ENCODE assay signal across 11 mouse cellular contexts in genomic region chr13:71403654-71404560, GRCm38 (mm10).
DNase-seq lines count a peak whose midpoint lies in the region; ATAC-seq and TF ChIP-seq lines count a peak whose summit lies in the region.
"Had no signal": no experiment of that assay in that cellular context is flagged by ENCODE, and none has a peak within 500 bp of the region (broad histone marks: within the 10 kb centered on the region; RNA-seq: fewer than 3 reads in every experiment).

No protein-coding gene starts in this region.

- no peak for TF ChIP-seq POLR2A in kidney, adult 2 months (IDR thresholded peaks at IDR 0.05; ENCODE audit: low read depth, low read length)

- no peaks in the 10 kb centered on the region for H3K9me3 ChIP-seq in hindbrain, embryonic 11.5 days (ENCODE audit: control insufficient read depth, low read length)
- H3K9me3 ChIP-seq: heart, embryonic 10.5 days had no signal

- ATAC-seq in hindbrain, embryonic 11.5 days (ENCODE audit: low FRiP score): no peak; the same call in 1 of the 2 replicates

- no peaks in the 10 kb centered on the region for H3K4me1 ChIP-seq in hindbrain, embryonic 11.5 days (replicated peaks; ENCODE audit: control insufficient read depth, insufficient read depth, low read length)
- H3K4me1 ChIP-seq in kidney, adult 2 months (ENCODE audit: control insufficient read depth, insufficient read depth, low read length): no peaks in the 10 kb centered on the region
- H3K4me1 ChIP-seq: heart, embryonic 10.5 days had no signal

- intact Hi-C loops in left cerebral cortex, postnatal 14 days (cut with DNase I): no loop called here
- intact Hi-C loops in heart, postnatal 14 days (cut with DNase I): no loop called here

- no peaks in the 10 kb centered on the region for H3K27me3 ChIP-seq in hindbrain, embryonic 11.5 days (ENCODE audit: control insufficient read depth, insufficient read depth, low read length)
- H3K27me3 ChIP-seq in kidney, adult 2 months (replicated peaks; ENCODE audit: control insufficient read depth, insufficient read depth, low read length): no peaks in the 10 kb centered on the region

- H3K9ac ChIP-seq in hindbrain, embryonic 11.5 days (ENCODE audit: low read depth, low read length): no peak overlapping the region

- no peak overlapping the region; the same call in 1 of the 2 replicates for H3K4me2 ChIP-seq in hindbrain, embryonic 11.5 days (replicated peaks; ENCODE audit: low read depth, low read length)

- H3K27ac ChIP-seq in hindbrain, embryonic 11.5 days (ENCODE audit: low read depth, low read length): no peak overlapping the region
- no peak overlapping the region for H3K27ac ChIP-seq in kidney, adult 2 months (ENCODE audit: insufficient read depth, low read depth, low read length)
- H3K27ac ChIP-seq: heart, embryonic 10.5 days had no signal

- no peak overlapping the region for H3K4me3 ChIP-seq in hindbrain, embryonic 11.5 days (ENCODE audit: low read depth, low read length)
- no peak overlapping the region for H3K4me3 ChIP-seq in kidney, adult 2 months (ENCODE audit: insufficient read depth, low read depth, low read length)
- H3K4me3 ChIP-seq: heart, embryonic 10.5 days had no signal

- DNase-seq in layer of hippocampus, adult 11-12 months (ENCODE audit: low spot score): peak; percentile 8
- DNase-seq in layer of hippocampus, postnatal 25 days (ENCODE audit: extremely low spot score in 1 of 2, low spot score in 1 of 2): no peak
- peak; percentile 17 for DNase-seq in hindbrain, embryonic 11.5 days (ENCODE audit: low spot score)
- peak; percentile 27 to 57 for DNase-seq in left cerebral cortex, postnatal 14 days (ENCODE audit: low spot score in 2 of 2)
- DNase-seq in right cerebral cortex, postnatal 36 days (ENCODE audit: low spot score in 2 of 2): peak; percentile 38 to 49
- no peak for DNase-seq in adrenal gland, postnatal 25 days
- DNase-seq in heart, postnatal 14 days: no peak
- no peak for DNase-seq in kidney, adult 2 months
- DNase-seq: kidney, adult 8-10 months; thymus, postnatal 14 days had no signal

- no peaks in the 10 kb centered on the region for H3K36me3 ChIP-seq in hindbrain, embryonic 11.5 days (ENCODE audit: control insufficient read depth, insufficient read depth, low read length)
- H3K36me3 ChIP-seq in kidney, adult 2 months (ENCODE audit: control insufficient read depth, insufficient read depth, low read length): no peaks in the 10 kb centered on the region
- H3K36me3 ChIP-seq: heart, embryonic 10.5 days had no signal

- WGBS in hindbrain, embryonic 11.5 days: 55% methylated on average over 21 of the region's 21 CpGs
- WGBS in kidney, adult 2 months: 67% methylated on average over 21 of the region's 21 CpGs

- no peak for TF ChIP-seq CTCF in kidney, adult 2 months (conservative IDR thresholded peaks at IDR 0.05; ENCODE audit: insufficient read depth, insufficient read length, low read depth, low read length)

Comparison
In these comparisons a context has a peak if more than half of its experiments do, and no peak if none do; other contexts are left out.
1. DNase-seq: peak in layer of hippocampus, adult 11-12 months (single experiment), hindbrain, embryonic 11.5 days (single experiment), left cerebral cortex, postnatal 14 days (2 of 2) and right cerebral cortex, postnatal 36 days (2 of 2); none in layer of hippocampus, postnatal 25 days (0 of 2), adrenal gland, postnatal 25 days (single experiment), heart, postnatal 14 days (0 of 2) and kidney, adult 2 months (single experiment).